Mouse (Mus musculus) neural tube, embryonic 13.5 days (tissue): Measurements from ENCODE around the gene Gm7247. TPM values are rescaled to one million over a fixed set of nuclear protein-coding genes. Genes with fewer than 3 reads are reported as not detected.
"Not testable (repeated sequence)": the region's sequence is repeated elsewhere in the genome, so short reads cannot be mapped to it uniquely, and the experiment has no call there.

Experiments used
- ATAC-seq: fragments of 200-750 bp; cut with Nextera tagmentation; 2 replicates; pipeline ENCODE4 v1.8.0; 2017; ENCODE audit warnings: low read depth, mild to moderate bottlenecking, moderate TSS enrichment, moderate library complexity
- H3K27ac ChIP-seq: fragments of 300-500 bp; sonication (generic); replicated peaks from 2 replicates; pipeline ENCODE4 v1.5.1; 2015; ENCODE audit warnings: moderate library complexity, mild to moderate bottlenecking, inconsistent platforms
- H3K27me3 ChIP-seq: fragments of 300-500 bp; sonication (generic); 2 replicates; pipeline ENCODE4 v1.6.1; 2015; ENCODE audit warnings: mild to moderate bottlenecking, inconsistent platforms
- H3K36me3 ChIP-seq: fragments of 300-500 bp; sonication (generic); 2 replicates; pipeline ENCODE4 v1.6.1; 2015; ENCODE audit warnings: mild to moderate bottlenecking, inconsistent platforms
- H3K4me1 ChIP-seq: fragments of 300-500 bp; sonication (generic); replicated peaks from 2 replicates; pipeline ENCODE4 v1.6.1; 2015; ENCODE audit warnings: inconsistent platforms
- H3K4me2 ChIP-seq: fragments of 300-500 bp; sonication (generic); 2 replicates; pipeline ENCODE4 v1.6.1; 2015; ENCODE audit warnings: inconsistent platforms, mild to moderate bottlenecking, moderate library complexity
- H3K4me3 ChIP-seq: fragments of 300-500 bp; sonication (generic); 2 replicates; pipeline ENCODE4 v1.5.1; 2015; ENCODE audit warnings: mild to moderate bottlenecking, inconsistent platforms
- H3K9ac ChIP-seq: fragments of 300-500 bp; sonication (generic); 2 replicates; pipeline ENCODE4 v1.6.1; 2015; ENCODE audit warnings: moderate library complexity, mild to moderate bottlenecking, inconsistent platforms
- H3K9me3 ChIP-seq: fragments of 300-500 bp; sonication (generic); 2 replicates; pipeline ENCODE4 v1.6.1; 2016; ENCODE audit warnings: inconsistent platforms
- WGBS: fragments of 180-500 bp; shearing (Covaris S2); methylation state at CpG from one replicate; pipeline ENCODE4 v1.1.7; 2015; 5-methylcytosine and 5-hydroxymethylcytosine counted together
- polyA plus RNA-seq: library from polyadenylated mRNA; unstranded; fragments of >200 nt; fragmentation: Nextera tagmentation; extraction: Ambion mirVana; gene quantifications from 2 replicates; pipeline ENCODE4 v1.2.1, GENCODE M21; 2015

The Gm7247 gene
- polyA plus RNA-seq = not detected in 2 replicates

DNA sequence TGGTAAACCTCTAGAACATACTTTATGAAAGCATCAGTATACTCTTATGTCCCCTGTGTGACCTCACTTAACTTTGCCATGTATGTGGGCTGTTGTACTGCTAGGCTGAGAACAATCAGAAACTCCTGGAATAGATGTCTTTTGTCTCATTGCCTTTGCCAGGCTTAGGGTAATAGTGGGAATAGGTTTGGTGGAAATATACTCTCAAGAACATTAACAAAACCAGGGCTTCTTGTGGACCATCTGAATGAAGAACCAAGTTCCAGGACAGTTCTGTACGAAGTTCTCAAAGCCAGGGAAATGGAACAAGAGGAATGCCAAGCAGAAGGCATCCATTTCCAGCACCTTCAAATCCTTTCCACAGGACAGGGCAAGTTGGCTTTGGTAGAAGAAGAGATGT is at the start of gene Gm7247:
Gene Gm7247, plus strand, starts transcription at position 301 of the 400 bp plus-strand sequence.
- Histone ChIP-seq H3K27me3 (peaks cover 3% of the 10 kb centered on the region), H3K27ac (no peak within 1 kb of the TSS), H3K36me3 (no peaks in the 10 kb centered on the region), H3K4me1 (no peaks in the 10 kb centered on the region; the same call in 1 of the 2 replicates), H3K9me3 (no peaks in the 10 kb centered on the region), H3K4me2 (no peak within 1 kb of the TSS), H3K4me3 (no peak within 1 kb of the TSS), H3K9ac (no peak within 1 kb of the TSS)
- WGBS = 82% methylated on average over 1 of the region's 1 CpGs
- ATAC-seq = no peak

DNA sequence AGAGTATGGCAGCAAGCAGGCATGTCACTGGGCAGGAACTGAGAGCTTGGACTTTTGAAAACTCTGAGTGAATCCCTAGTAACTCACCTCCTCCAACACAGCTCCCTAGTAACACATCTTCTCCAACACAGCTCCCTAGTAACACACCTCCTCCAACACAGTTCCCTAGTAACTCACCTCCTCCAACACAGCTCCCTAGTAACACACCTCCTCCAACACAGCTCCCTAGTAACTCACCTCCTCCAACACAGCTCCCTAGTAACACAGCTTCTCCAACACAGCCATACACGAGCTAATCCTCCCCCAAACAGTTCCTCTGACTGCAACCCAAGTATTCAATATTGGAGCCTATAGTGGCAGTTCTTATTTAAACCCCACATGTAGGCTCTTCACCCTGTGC is 37.6 kb upstream of the Gm7247 start:
- Histone ChIP-seq H3K27ac (no peak overlapping the region), H3K27me3 (no peaks in the 10 kb centered on the region), H3K4me2 (no peak overlapping the region), H3K36me3 (no peaks in the 10 kb centered on the region), H3K9me3 (peaks cover 4% of the 10 kb centered on the region; the same call in 1 of the 2 replicates), H3K4me3 (no peak overlapping the region), H3K9ac (no peak overlapping the region), H3K4me1 (no peaks in the 10 kb centered on the region)
- no peak for ATAC-seq
- WGBS = 56% methylated on average over 1 of the region's 1 CpGs

DNA sequence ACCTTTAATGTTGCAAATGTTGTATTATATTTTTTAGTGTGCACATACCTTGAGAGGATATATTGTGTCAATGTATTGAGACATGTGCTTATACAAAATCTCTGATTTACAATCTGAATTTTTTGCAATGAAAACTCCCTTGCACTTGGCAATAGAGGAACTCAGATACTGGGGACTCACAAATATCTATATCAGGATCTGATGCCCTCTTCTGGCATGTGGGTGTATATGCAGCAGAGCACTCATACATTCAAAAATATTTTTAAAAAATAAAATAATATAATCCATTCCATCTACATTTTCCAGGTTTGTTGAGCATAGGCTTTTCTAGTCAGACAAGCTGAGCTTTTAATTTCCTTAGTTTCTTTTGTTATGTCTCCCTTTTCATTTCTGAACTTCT is 15.5 kb upstream of the Gm7247 start:
- no peaks in the 10 kb centered on the region for H3K9me3 ChIP-seq
- no peaks in the 10 kb centered on the region for H3K36me3 ChIP-seq
- no peaks in the 10 kb centered on the region for H3K4me1 ChIP-seq
- H3K27me3 ChIP-seq = no peaks in the 10 kb centered on the region
- H3K9ac ChIP-seq = no peak overlapping the region
- H3K4me3 ChIP-seq = no peak overlapping the region
- no peak for ATAC-seq
- H3K4me2 ChIP-seq = no peak overlapping the region
- H3K27ac ChIP-seq = no peak overlapping the region

DNA sequence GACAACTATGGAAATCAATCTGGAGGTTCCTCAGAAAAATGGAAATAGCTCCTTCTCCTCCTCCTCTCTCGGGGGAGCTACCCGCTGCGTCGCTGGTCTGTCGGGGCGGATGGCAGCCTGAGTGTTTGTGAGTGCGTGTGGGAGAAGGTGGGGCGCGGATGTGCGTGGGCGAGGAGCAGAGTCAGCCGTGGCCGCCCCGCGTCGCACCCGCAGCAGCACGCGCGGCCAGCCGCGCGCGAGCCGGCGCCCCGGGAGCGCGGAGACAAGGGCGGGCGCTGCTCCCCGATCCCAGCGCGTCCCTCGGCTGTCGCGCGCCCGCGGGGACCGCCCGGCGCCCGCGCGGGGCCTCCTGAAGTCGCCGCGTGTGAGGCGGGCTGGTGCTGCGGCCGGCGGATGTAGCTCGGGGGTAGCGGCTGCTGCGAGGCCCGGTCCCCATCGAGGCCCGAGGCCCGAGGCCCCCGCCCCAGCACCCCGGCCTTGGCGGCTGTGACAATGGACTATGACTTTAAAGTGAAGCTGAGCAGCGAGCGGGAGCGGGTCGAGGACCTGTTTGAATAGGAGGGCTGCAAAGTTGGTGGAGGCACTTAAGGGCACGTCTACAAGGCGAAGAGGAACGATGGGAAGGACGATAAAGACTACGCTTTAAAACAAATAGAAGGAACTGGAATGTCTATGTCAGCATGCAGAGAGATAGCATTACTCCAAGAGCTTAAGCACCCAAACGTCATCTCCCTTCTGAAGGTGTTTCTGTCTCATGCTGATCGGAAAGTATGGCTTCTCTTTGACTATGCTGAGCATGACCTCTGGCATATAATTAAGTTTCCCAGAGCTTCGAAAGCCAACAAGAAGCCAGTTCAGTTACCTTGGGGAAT is 3.2 kb upstream of the Gm7247 start:
- Histone ChIP-seq H3K27ac (no peak overlapping the region), H3K27me3 (peaks cover 3% of the 10 kb centered on the region), H3K36me3 (no peaks in the 10 kb centered on the region), H3K9ac (peak overlapping the region; percentile 76), H3K4me1 (no peaks in the 10 kb centered on the region; the same call in 1 of the 2 replicates), H3K4me3 (peak overlapping the region; percentile 57), H3K9me3 (no peaks in the 10 kb centered on the region), H3K4me2 (peak overlapping the region; percentile 86)
- ATAC-seq = peak; percentile 92
- WGBS = 5% methylated on average over 71 of the region's 75 CpGs

DNA sequence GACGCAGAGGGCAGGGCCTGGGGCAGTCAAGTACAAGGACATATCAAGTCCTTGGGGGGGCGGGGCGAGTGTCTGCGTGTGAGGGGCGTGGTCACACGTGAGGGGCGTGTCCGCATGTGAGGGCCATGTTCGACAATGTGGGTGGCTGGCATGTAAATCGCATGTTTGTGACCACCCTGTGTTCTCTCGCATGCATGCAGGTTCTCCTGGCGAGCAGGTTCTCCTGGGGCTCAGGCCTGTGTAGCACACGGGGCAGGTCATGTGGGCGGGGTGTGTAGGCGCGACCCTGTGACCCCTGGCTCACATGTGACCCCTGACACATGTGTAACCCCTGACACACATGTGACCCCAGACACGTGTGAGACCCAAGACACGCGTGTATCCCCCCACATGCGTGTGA is 21.2 kb downstream of the Gm7247 start:
- H3K4me3 ChIP-seq = no peak overlapping the region
- H3K9ac ChIP-seq = no peak overlapping the region
- H3K4me1 ChIP-seq = no peaks in the 10 kb centered on the region
- no peak overlapping the region for H3K4me2 ChIP-seq
- no peak for ATAC-seq
- H3K27ac ChIP-seq = no peak overlapping the region
- no peaks in the 10 kb centered on the region for H3K36me3 ChIP-seq
- peaks cover 20% of the 10 kb centered on the region for H3K9me3 ChIP-seq
- 95% methylated on average over 20 of the region's 20 CpGs for WGBS
- no peaks in the 10 kb centered on the region for H3K27me3 ChIP-seq

DNA sequence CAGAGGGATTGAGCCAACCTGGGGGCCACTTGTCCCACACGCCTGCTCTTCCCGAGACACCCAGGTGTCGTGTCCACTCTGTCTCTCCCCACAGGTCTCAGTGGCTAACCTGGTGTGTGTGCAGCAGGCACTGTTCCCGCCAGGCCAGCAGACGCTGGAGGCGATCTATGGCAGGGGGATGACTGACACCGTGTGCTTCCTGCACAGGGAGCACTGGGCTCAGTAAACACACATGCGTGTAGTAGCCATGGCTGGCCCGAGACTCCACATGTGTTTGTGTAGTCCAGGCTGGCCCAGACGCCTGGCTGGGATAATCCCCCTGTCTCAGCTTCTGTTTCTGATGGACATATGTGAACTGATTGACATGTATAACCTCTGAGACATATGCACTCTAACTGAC is 22.8 kb downstream of the Gm7247 start:
- H3K4me2 ChIP-seq = no peak overlapping the region
- no peaks in the 10 kb centered on the region for H3K27me3 ChIP-seq
- peaks cover 25% of the 10 kb centered on the region for H3K9me3 ChIP-seq
- no peak overlapping the region for H3K4me3 ChIP-seq
- H3K27ac ChIP-seq = no peak overlapping the region
- ATAC-seq = peak; percentile 41; the same call in 1 of the 2 replicates
- H3K4me1 ChIP-seq = no peaks in the 10 kb centered on the region
- 96% methylated on average over 10 of the region's 10 CpGs for WGBS
- H3K36me3 ChIP-seq = no peaks in the 10 kb centered on the region
- no peak overlapping the region for H3K9ac ChIP-seq

DNA sequence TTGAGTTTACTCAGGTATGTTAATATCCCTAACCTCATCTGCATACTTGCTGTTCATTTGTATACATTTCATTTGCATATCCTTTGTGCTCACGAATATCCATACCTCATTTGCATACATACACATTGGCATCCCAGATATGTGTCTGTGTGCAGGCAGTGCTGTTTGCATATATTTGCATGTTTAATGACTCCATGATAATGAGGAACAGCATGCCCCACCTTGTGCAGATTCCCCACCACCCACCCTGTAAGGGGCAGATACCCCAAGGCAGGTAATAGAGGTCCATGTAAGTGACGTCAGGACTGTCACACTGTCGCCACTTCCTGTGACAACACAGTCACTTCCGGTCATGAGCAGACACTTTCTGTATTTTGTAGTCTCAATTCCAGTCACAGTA is 24.2 kb downstream of the Gm7247 start:
- peaks cover 25% of the 10 kb centered on the region for H3K9me3 ChIP-seq
- H3K4me1 ChIP-seq = no peaks in the 10 kb centered on the region
- no peaks in the 10 kb centered on the region for H3K27me3 ChIP-seq
- peak; percentile 55 for ATAC-seq
- H3K9ac ChIP-seq = no peak overlapping the region
- WGBS = 60% methylated on average over 4 of the region's 4 CpGs
- no peak overlapping the region for H3K4me3 ChIP-seq
- no peak overlapping the region for H3K4me2 ChIP-seq
- H3K27ac ChIP-seq = no peak overlapping the region
- no peaks in the 10 kb centered on the region for H3K36me3 ChIP-seq

DNA sequence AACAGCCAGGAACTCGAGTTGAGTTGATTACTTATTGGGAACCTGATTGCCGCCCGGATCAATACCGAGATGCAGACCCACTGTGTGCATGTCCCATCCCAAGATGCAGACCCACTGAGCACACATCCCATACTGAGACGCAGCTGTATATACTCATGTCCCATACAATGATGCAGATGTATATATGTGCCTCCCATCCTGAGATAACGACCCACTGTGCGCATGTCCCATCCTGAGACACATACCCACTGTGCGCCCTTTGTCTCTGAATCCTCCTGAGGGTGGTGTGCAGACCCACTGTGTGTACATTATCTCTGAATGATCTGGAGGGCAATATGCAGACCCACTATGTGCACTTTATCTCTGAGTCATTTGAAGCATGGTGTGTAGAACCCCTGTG is 26.2 kb downstream of the Gm7247 start:
- H3K36me3 ChIP-seq = no peaks in the 10 kb centered on the region
- 93% methylated on average over 8 of the region's 8 CpGs for WGBS
- ATAC-seq = no peak
- no peaks in the 10 kb centered on the region for H3K4me1 ChIP-seq
- H3K4me2 ChIP-seq = no peak overlapping the region
- no peak overlapping the region for H3K4me3 ChIP-seq
- no peaks in the 10 kb centered on the region for H3K27me3 ChIP-seq
- no peak overlapping the region for H3K9ac ChIP-seq
- peaks cover 21% of the 10 kb centered on the region for H3K9me3 ChIP-seq
- no peak overlapping the region for H3K27ac ChIP-seq

DNA sequence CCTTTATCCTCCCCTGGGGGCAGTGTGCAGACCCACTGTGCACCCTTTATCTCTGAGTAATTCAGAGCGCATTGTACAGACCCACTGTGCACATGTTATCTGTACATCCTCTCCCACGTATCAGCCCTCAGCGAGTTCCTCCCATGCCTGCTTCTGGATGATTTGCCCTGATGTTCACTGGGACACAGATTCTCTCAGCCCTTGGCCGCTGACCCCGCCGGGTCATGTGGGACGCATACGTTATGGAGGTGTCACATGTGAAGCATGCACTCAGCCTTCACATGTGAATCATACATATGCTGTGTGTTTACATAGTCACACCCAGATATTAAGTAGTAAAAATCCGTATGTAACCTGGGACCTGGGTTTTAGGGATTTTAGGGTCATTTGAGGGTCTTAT is 26.7 kb downstream of the Gm7247 start:
- Histone ChIP-seq H3K4me2 (no peak overlapping the region), H3K9me3 (peaks cover 16% of the 10 kb centered on the region), H3K27me3 (no peaks in the 10 kb centered on the region), H3K27ac (no peak overlapping the region), H3K9ac (no peak overlapping the region), H3K4me3 (no peak overlapping the region), H3K36me3 (no peaks in the 10 kb centered on the region), H3K4me1 (no peaks in the 10 kb centered on the region)
- 92% methylated on average over 9 of the region's 9 CpGs for WGBS
- ATAC-seq = no peak

DNA sequence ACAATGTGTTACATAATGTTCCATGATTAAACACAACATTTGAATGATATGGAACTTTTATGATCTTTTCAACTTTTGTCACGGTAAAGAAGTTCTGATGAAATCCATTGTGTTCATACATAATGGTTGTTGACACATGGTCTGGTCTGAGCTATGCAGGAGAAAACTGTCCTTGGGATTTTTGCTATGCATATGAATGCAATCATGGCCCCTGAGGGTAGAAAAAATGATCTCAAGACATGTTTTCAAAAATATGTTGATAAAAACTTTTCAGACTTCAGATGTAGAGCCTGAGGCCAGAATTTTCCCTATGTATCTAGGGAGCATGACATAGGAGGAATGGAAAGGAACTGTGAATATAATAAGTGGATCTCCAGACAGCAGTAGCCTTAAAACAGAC is 49.0 kb downstream of the Gm7247 start, which contains the start of gene Vmn2r88:
Gene Vmn2r88, plus strand, starts transcription at position 301 of the 400 bp plus-strand sequence.
- no peak within 1 kb of the TSS for H3K9ac ChIP-seq
- WGBS = 93% methylated on average over 1 of the region's 1 CpGs
- no peak for ATAC-seq
- no peak within 1 kb of the TSS for H3K4me2 ChIP-seq
- H3K4me1 ChIP-seq = no peaks in the 10 kb centered on the region
- H3K4me3 ChIP-seq = no peak within 1 kb of the TSS
- no peak within 1 kb of the TSS for H3K27ac ChIP-seq
- H3K27me3 ChIP-seq = no peaks in the 10 kb centered on the region
- H3K9me3 ChIP-seq = no peaks in the 10 kb centered on the region
- H3K36me3 ChIP-seq = no peaks in the 10 kb centered on the region

DNA sequence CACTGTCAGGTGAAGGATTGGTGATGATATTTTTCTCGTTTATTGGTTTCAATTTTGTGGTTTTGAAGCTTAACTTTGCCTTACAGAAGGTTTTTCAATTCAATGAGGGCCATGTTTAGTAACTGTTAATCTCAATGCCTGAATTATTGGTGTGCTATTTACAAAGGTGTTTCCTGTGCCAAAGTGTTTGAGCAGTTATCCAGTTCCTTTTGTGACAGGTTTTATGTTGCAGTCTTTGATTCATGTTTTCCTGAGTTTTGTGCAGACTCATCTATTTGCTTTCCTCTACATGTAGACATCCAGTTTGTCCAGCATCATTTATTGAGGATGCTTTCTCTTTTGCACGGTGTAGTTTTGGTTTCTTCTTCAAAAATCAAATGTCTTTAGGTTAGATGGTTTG is 62.3 kb downstream of the Gm7247 start:
- no peaks in the 10 kb centered on the region for H3K27me3 ChIP-seq
- no peak overlapping the region for H3K9ac ChIP-seq
- no peaks in the 10 kb centered on the region for H3K4me1 ChIP-seq
- H3K4me3 ChIP-seq = no peak overlapping the region
- H3K36me3 ChIP-seq = no peaks in the 10 kb centered on the region
- H3K27ac ChIP-seq = no peak overlapping the region
- WGBS = 65% methylated on average over 2 of the region's 2 CpGs
- no peak for ATAC-seq
- no peak overlapping the region for H3K4me2 ChIP-seq
- peaks cover 5% of the 10 kb centered on the region; the same call in 1 of the 2 replicates for H3K9me3 ChIP-seq

DNA sequence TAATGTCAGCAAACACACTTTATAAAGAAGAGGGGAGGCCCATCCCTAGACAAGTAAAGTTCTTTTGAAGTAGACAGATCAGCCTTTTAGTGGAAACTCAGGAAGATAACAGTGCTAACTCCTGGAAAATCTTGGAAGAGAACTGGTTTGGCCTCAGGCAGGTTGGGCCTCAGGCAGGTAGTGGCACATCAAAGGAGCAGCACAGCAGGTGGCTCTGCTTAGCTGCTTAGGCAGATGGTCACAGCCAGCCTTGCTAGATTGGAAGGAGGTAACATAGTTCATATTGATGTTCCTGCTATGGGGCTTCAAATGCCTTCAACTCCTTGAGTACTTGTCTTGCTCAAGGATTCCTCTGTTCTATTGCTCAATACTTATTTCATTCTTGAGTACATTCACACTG is 68.6 kb downstream of the Gm7247 start:
- not testable (repeated sequence) for H3K27ac ChIP-seq, H3K4me2 ChIP-seq, ATAC-seq, H3K27me3 ChIP-seq, H3K9ac ChIP-seq, H3K36me3 ChIP-seq, H3K4me3 ChIP-seq, H3K4me1 ChIP-seq
- H3K9me3 ChIP-seq = peaks cover 13% of the 10 kb centered on the region

DNA sequence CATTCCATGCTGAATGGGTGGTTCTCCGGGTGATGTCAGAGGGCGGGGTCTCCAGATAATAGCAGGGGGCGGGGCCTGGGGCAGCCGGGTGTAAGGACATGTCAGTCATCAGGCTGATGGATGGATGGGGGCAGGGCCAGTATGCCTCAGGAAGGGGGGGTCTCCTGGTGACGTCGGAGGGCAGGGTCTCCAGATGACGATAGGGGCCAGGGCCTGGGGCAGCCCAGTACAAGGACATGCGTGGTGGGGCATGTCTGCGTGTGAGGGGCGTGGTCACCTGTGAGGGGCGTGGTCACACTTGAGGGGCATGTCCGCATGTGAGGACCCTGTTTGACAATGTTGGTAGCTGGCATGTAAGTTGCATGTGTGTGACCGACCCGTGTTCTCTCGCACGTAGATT is 73.0 kb downstream of the Gm7247 start:
- no peak overlapping the region for H3K27ac ChIP-seq
- no peak; the same call in 1 of the 2 replicates for ATAC-seq
- no peaks in the 10 kb centered on the region for H3K4me1 ChIP-seq
- no peak overlapping the region for H3K4me2 ChIP-seq
- H3K9me3 ChIP-seq = peaks cover 9% of the 10 kb centered on the region; the same call in 1 of the 2 replicates
- WGBS = 93% methylated on average over 16 of the region's 16 CpGs
- no peaks in the 10 kb centered on the region for H3K36me3 ChIP-seq
- no peaks in the 10 kb centered on the region for H3K27me3 ChIP-seq
- no peak overlapping the region for H3K9ac ChIP-seq
- H3K4me3 ChIP-seq = no peak overlapping the region
